Mouse (Mus musculus) C2C12 (cell line): ENCODE measurements around the gene Gapvd1. TPM values are rescaled to one million over a fixed set of nuclear protein-coding genes. Genes with fewer than 3 reads are reported as not detected.

Source experiments
- H3K27me3 ChIP-seq: one replicate; pipeline ENCODE4 v1.6.1; 2011; ENCODE audit not compliant: control insufficient read depth, insufficient read depth, insufficient read length
- H3K36me3 ChIP-seq: one replicate; pipeline ENCODE4 v1.6.1; 2011; ENCODE audit not compliant: control insufficient read depth, insufficient read depth
- H3K4me3 ChIP-seq: one replicate; pipeline ENCODE4 v1.5.1; 2011; ENCODE audit warnings: mild to moderate bottlenecking, control low read depth; ENCODE audit not compliant: poor library complexity, insufficient read depth, severe bottlenecking
- H3K79me2 ChIP-seq: one replicate; pipeline ENCODE4 v1.6.1; 2011; ENCODE audit not compliant: control insufficient read depth, insufficient read depth
- H3K79me3 ChIP-seq: one replicate; pipeline ENCODE4 v1.6.1; 2011; ENCODE audit warnings: low read depth, control low read depth
- H3ac ChIP-seq: one replicate; pipeline ENCODE3; 2011; ENCODE audit warnings: low read depth; ENCODE audit not compliant: control insufficient read depth, insufficient read length
- CEBPB ChIP-seq: IDR thresholded peaks from one replicate; pipeline ENCODE4 v1.6.1; 2011; ENCODE audit warnings: low read depth, mild to moderate bottlenecking, control low read depth, moderate library complexity
- CTCF ChIP-seq: IDR thresholded peaks from one replicate; pipeline ENCODE4 v1.5.1; 2011; ENCODE audit not compliant: control insufficient read depth, insufficient read depth, insufficient read length
- FOSL1 ChIP-seq: IDR thresholded peaks from one replicate; pipeline ENCODE4 v1.8.0; 2011; ENCODE audit warnings: mild to moderate bottlenecking, low read length; ENCODE audit not compliant: poor library complexity, insufficient read depth, severe bottlenecking
- MAX ChIP-seq: IDR thresholded peaks from one replicate; pipeline ENCODE4 v1.6.1; 2011; ENCODE audit warnings: mild to moderate bottlenecking, control low read depth
- MYOD1 ChIP-seq: IDR thresholded peaks from one replicate; pipeline ENCODE4 v1.6.1; 2011; ENCODE audit warnings: low read depth; ENCODE audit not compliant: control insufficient read depth, insufficient read length
- MYOG ChIP-seq: IDR thresholded peaks from one replicate; pipeline ENCODE4 v1.6.1; 2011; ENCODE audit not compliant: control insufficient read depth, insufficient read length; ENCODE audit errors: extremely low read depth
- USF1 ChIP-seq: IDR thresholded peaks from one replicate; pipeline ENCODE4 v1.6.1; 2011; ENCODE audit warnings: low read depth, mild to moderate bottlenecking, control low read depth, moderate library complexity
- polyA plus RNA-seq: library from polyadenylated mRNA; unstranded; fragments of >200 nt; fragmentation: generic; extraction: Trizol; gene quantifications from one replicate; pipeline ENCODE4 v1.2.1, GENCODE M21; 2012; ENCODE audit warnings: missing spikeins

Gapvd1 gene
- polyA plus RNA-seq, 1 experiment, result 23.6 TPM

- H3ac ChIP-seq, result no peak overlapping the region
- H3K36me3 ChIP-seq, result no peaks in the 10 kb centered on the region
- no peaks in the 10 kb centered on the region for H3K79me3 ChIP-seq
- H3K27me3 ChIP-seq, result no peaks in the 10 kb centered on the region
- no peaks in the 10 kb centered on the region for H3K79me2 ChIP-seq
- TF ChIP-seq CTCF (no peak), FOSL1 (no peak)
- no peak overlapping the region for H3K4me3 ChIP-seq
Observed at GRCm38 (mm10) chr2:34647410-34647809, 107.6 kb downstream of the Gapvd1 start.

- no peak for TF ChIP-seq MAX
- peak; percentile 32 for TF ChIP-seq USF1
- TF ChIP-seq MYOG, result no peak
- TF ChIP-seq CEBPB, result no peak
- H3K4me3 ChIP-seq, result no peak overlapping the region
- H3K27me3 ChIP-seq, result no peaks in the 10 kb centered on the region
- no peaks in the 10 kb centered on the region for H3K79me3 ChIP-seq
- no peak overlapping the region for H3ac ChIP-seq
- no peaks in the 10 kb centered on the region for H3K79me2 ChIP-seq
- H3K36me3 ChIP-seq, result no peaks in the 10 kb centered on the region
Observed at GRCm38 (mm10) chr2:34646541-34646865, 108.5 kb downstream of the Gapvd1 start.

GRCm38 (mm10) chr2:34645851-34646540 lies 109.0 kb downstream of the Gapvd1 start:
- no peaks in the 10 kb centered on the region for H3K27me3 ChIP-seq
- H3K79me3 ChIP-seq, result no peaks in the 10 kb centered on the region
- H3K79me2 ChIP-seq, result no peaks in the 10 kb centered on the region
- H3K4me3 ChIP-seq, result no peak overlapping the region
- TF ChIP-seq MYOD1 (peak; percentile 81), USF1 (no peak)
- no peaks in the 10 kb centered on the region for H3K36me3 ChIP-seq
- H3ac ChIP-seq, result peak overlapping the region; percentile 19

GRCm38 (mm10) chr2:34644571-34645526 lies 110.2 kb downstream of the Gapvd1 start:
- H3K4me3 ChIP-seq, result no peak overlapping the region
- TF ChIP-seq MYOD1 (no peak), USF1 (no peak), MAX (no peak), CEBPB (no peak), MYOG (no peak), CTCF (no peak), FOSL1 (no peak)
- no peaks in the 10 kb centered on the region for H3K36me3 ChIP-seq
- no peaks in the 10 kb centered on the region for H3K79me3 ChIP-seq
- H3K27me3 ChIP-seq, result no peaks in the 10 kb centered on the region
- no peaks in the 10 kb centered on the region for H3K79me2 ChIP-seq
- no peak overlapping the region for H3ac ChIP-seq

- no peaks in the 10 kb centered on the region for H3K27me3 ChIP-seq
- H3K79me2 ChIP-seq, result no peaks in the 10 kb centered on the region
- H3K36me3 ChIP-seq, result no peaks in the 10 kb centered on the region
- no peak overlapping the region for H3K4me3 ChIP-seq
- H3ac ChIP-seq, result no peak overlapping the region
- no peaks in the 10 kb centered on the region for H3K79me3 ChIP-seq
- peak; percentile 15 for TF ChIP-seq CTCF
- no peak for TF ChIP-seq MAX
Observed at GRCm38 (mm10) chr2:34642351-34642750, 112.7 kb downstream of the Gapvd1 start.

GRCm38 (mm10) chr2:34639725-34640124 lies 115.3 kb downstream of the Gapvd1 start:
- TF ChIP-seq CEBPB (no peak), MYOD1 (no peak), FOSL1 (no peak), MAX (no peak), USF1 (no peak), CTCF (no peak), MYOG (no peak)
- H3K27me3 ChIP-seq, result no peaks in the 10 kb centered on the region
- H3ac ChIP-seq, result no peak overlapping the region
- H3K36me3 ChIP-seq, result no peaks in the 10 kb centered on the region
- H3K4me3 ChIP-seq, result no peak overlapping the region
- H3K79me3 ChIP-seq, result no peaks in the 10 kb centered on the region
- no peaks in the 10 kb centered on the region for H3K79me2 ChIP-seq
